Mouse (Mus musculus) MEL (cell line): ENCODE measurements at regions not wholly inside any gene's neighbourhood (a gene's known extent, or its start where the extent isn't known, plus 50 kb on each side); places are given as distances from the start of the nearest gene placed in this dataset.

ENCODE experiments used
- DNase-seq: peaks from one replicate; pipeline ENCODE4 v3.0.0; 2011; ENCODE audit warnings: low read depth, low spot score
- H3K27ac ChIP-seq: 2 replicates; pipeline ENCODE4 v1.5.1; 2012; ENCODE audit warnings: low read depth, mild to moderate bottlenecking, control low read depth, low read length, moderate library complexity; ENCODE audit not compliant: control insufficient read depth
- H3K27me3 ChIP-seq, 2 experiments: fragments of 150-350 bp in 1 of 2; sonication (generic) in 1 of 2; 2 replicates each; pipeline ENCODE4 v1.6.1; 2012; ENCODE audit warnings: low read length in 2 of 2, mild to moderate bottlenecking in 2 of 2, improper control_type of control experiment in 1 of 2, moderate library complexity in 1 of 2; ENCODE audit not compliant: insufficient read depth in 2 of 2, control insufficient read depth in 1 of 2
- H3K36me3 ChIP-seq, 2 experiments: 2 replicates each; pipeline ENCODE4 v1.6.1; 2012 to 2014; ENCODE audit warnings: low read length in 2 of 2, improper control_type of control experiment in 1 of 2, inconsistent platforms in 1 of 2, mild to moderate bottlenecking in 1 of 2; ENCODE audit not compliant: insufficient read depth in 2 of 2, control insufficient read depth in 1 of 2
- H3K4me1 ChIP-seq, 2 experiments: fragments of 150-350 bp in 1 of 2; sonication (generic) in 1 of 2; 2 replicates each; pipeline ENCODE4 v1.6.1; 2012; ENCODE audit warnings: low read length in 2 of 2, improper control_type of control experiment in 1 of 2, mild to moderate bottlenecking in 1 of 2; ENCODE audit not compliant: insufficient read depth in 2 of 2, control insufficient read depth in 1 of 2
- H3K4me3 ChIP-seq, 2 experiments: fragments of 150-350 bp in 1 of 2; sonication (generic) in 1 of 2; 2 replicates each; pipeline ENCODE4 v1.5.1; 2012; ENCODE audit warnings: low read depth in 2 of 2, low read length in 2 of 2, mild to moderate bottlenecking in 2 of 2, moderate library complexity in 2 of 2, control low read depth in 1 of 2, improper control_type of control experiment in 1 of 2; ENCODE audit not compliant: control insufficient read depth in 1 of 2, insufficient read depth in 1 of 2
- H3K79me2 ChIP-seq: 2 replicates; pipeline ENCODE4 v1.6.1; 2012; ENCODE audit warnings: mild to moderate bottlenecking, low read length, moderate library complexity; ENCODE audit not compliant: control insufficient read depth, poor library complexity, insufficient read depth
- H3K9ac ChIP-seq: 2 replicates; pipeline ENCODE4 v1.6.1; 2012; ENCODE audit warnings: low read depth, mild to moderate bottlenecking, control low read depth, low read length, moderate library complexity; ENCODE audit not compliant: control insufficient read depth, poor library complexity, severe bottlenecking
- H3K9me3 ChIP-seq: fragments of 150-350 bp; sonication (generic); replicated peaks from 2 replicates; pipeline ENCODE4 v1.6.1; 2012; ENCODE audit warnings: mild to moderate bottlenecking, low read length, improper control_type of control experiment, moderate library complexity; ENCODE audit not compliant: insufficient read depth
- BHLHE40 ChIP-seq: IDR thresholded peaks from 2 replicates; pipeline ENCODE4 v1.6.1; 2012; ENCODE audit warnings: low read depth, mild to moderate bottlenecking, inconsistent platforms, low read length, improper control_type of control experiment, borderline replicate concordance
- CHD1 ChIP-seq: IDR thresholded peaks from 2 replicates; pipeline ENCODE4 v1.6.1; 2012; ENCODE audit warnings: low read depth, mild to moderate bottlenecking, inconsistent platforms, low read length, improper control_type of control experiment
- CHD2 ChIP-seq: IDR thresholded peaks from 2 replicates; pipeline ENCODE4 v1.6.1; 2011; ENCODE audit warnings: low read length, improper control_type of control experiment
- E2F4 ChIP-seq: IDR thresholded peaks from 2 replicates; pipeline ENCODE4 v1.6.1; 2011; ENCODE audit warnings: low read depth, low read length, improper control_type of control experiment, borderline replicate concordance
- EP300 ChIP-seq, 2 experiments: IDR thresholded peaks; 2 replicates each; pipeline ENCODE4 v1.6.1; 2011; ENCODE audit warnings: improper control_type of control experiment in 2 of 2, low read length in 2 of 2, low read depth in 1 of 2, mild to moderate bottlenecking in 1 of 2
- ETS1 ChIP-seq: IDR thresholded peaks from 2 replicates; pipeline ENCODE4 v1.6.1; 2012; ENCODE audit warnings: low read depth, mild to moderate bottlenecking, inconsistent platforms, low read length, improper control_type of control experiment, moderate library complexity
- GATA1 ChIP-seq: IDR thresholded peaks from 2 replicates; pipeline ENCODE4 v1.6.1; 2011; ENCODE audit warnings: low read depth, low read length, improper control_type of control experiment
- HCFC1 ChIP-seq: IDR thresholded peaks from 2 replicates; pipeline ENCODE4 v1.6.1; 2012; ENCODE audit warnings: low read depth, mild to moderate bottlenecking, inconsistent platforms, low read length, improper control_type of control experiment, moderate library complexity
- KAT2A ChIP-seq: conservative IDR thresholded peaks from 2 replicates; pipeline ENCODE4 v1.6.1; 2012; ENCODE audit warnings: low read depth, low read length, improper control_type of control experiment, inconsistent platforms
- MAFK ChIP-seq: IDR thresholded peaks from 2 replicates; pipeline ENCODE4 v1.6.1; 2011; ENCODE audit warnings: low read depth, mild to moderate bottlenecking, low read length, improper control_type of control experiment, borderline replicate concordance
- MAX ChIP-seq: IDR thresholded peaks from 2 replicates; pipeline ENCODE4 v1.6.1; 2011; ENCODE audit warnings: low read length, improper control_type of control experiment
- MEF2A ChIP-seq: IDR thresholded peaks from 2 replicates; pipeline ENCODE4 v1.6.1; 2014; ENCODE audit warnings: low read depth, mild to moderate bottlenecking, inconsistent platforms, low read length, improper control_type of control experiment; ENCODE audit not compliant: poor library complexity, insufficient replicate concordance, severe bottlenecking; ENCODE audit errors: extremely low read depth
- MXI1 ChIP-seq: IDR thresholded peaks from 2 replicates; pipeline ENCODE4 v1.6.1; 2011; ENCODE audit warnings: mild to moderate bottlenecking, low read depth, low read length, improper control_type of control experiment
- MYB ChIP-seq: IDR thresholded peaks from 2 replicates; pipeline ENCODE4 v1.6.1; 2011; ENCODE audit warnings: mild to moderate bottlenecking, low read depth, low read length, improper control_type of control experiment
- MYC ChIP-seq: IDR thresholded peaks from 2 replicates; pipeline ENCODE4 v1.6.1; 2011; ENCODE audit warnings: low read depth, mild to moderate bottlenecking, low read length, improper control_type of control experiment, moderate library complexity
- NELFE ChIP-seq: IDR thresholded peaks from 2 replicates; pipeline ENCODE4 v1.6.1; 2011; ENCODE audit warnings: low read depth, low read length, improper control_type of control experiment
- NRF1 ChIP-seq: IDR thresholded peaks from 2 replicates; pipeline ENCODE4 v1.6.1; 2014; ENCODE audit warnings: low read depth, mild to moderate bottlenecking, inconsistent platforms, low read length, improper control_type of control experiment, moderate library complexity; ENCODE audit not compliant: poor library complexity, insufficient read depth, severe bottlenecking
- POLR2AphosphoS2 ChIP-seq: IDR thresholded peaks from 2 replicates; pipeline ENCODE4 v1.6.1; 2011; ENCODE audit warnings: low read length, improper control_type of control experiment
- POLR2AphosphoS5 ChIP-seq: IDR thresholded peaks from 2 replicates; pipeline ENCODE4 v1.6.1; 2012; ENCODE audit warnings: low read depth, borderline replicate concordance, mild to moderate bottlenecking, inconsistent platforms, low read length, moderate library complexity, mixed read lengths
- RAD21 ChIP-seq: IDR thresholded peaks from 2 replicates; pipeline ENCODE4 v1.6.1; 2011; ENCODE audit warnings: mild to moderate bottlenecking, low read depth, low read length, improper control_type of control experiment
- RCOR1 ChIP-seq: IDR thresholded peaks from 2 replicates; pipeline ENCODE4 v1.6.1; 2012; ENCODE audit warnings: low read depth, mild to moderate bottlenecking, inconsistent platforms, low read length, improper control_type of control experiment
- SMC3 ChIP-seq: IDR thresholded peaks from 2 replicates; pipeline ENCODE4 v1.6.1; 2011; ENCODE audit warnings: low read depth, low read length, improper control_type of control experiment
- TBP ChIP-seq: IDR thresholded peaks from 2 replicates; pipeline ENCODE4 v1.8.0; 2011; ENCODE audit warnings: low read depth, low read length, improper control_type of control experiment
- UBTF ChIP-seq: IDR thresholded peaks from 2 replicates; pipeline ENCODE4 v1.6.1; 2012; ENCODE audit warnings: low read depth, mild to moderate bottlenecking, inconsistent platforms, low read length, improper control_type of control experiment, moderate library complexity, borderline replicate concordance; ENCODE audit not compliant: insufficient read depth
- USF1 ChIP-seq: IDR thresholded peaks from 2 replicates; pipeline ENCODE4 v1.6.1; 2014; ENCODE audit warnings: low read depth, mild to moderate bottlenecking, inconsistent platforms, low read length, improper control_type of control experiment, moderate library complexity
- ZMIZ1 ChIP-seq: IDR thresholded peaks from 2 replicates; pipeline ENCODE4 v1.6.1; 2012; ENCODE audit warnings: low read depth, mild to moderate bottlenecking, inconsistent platforms, low read length, improper control_type of control experiment, moderate library complexity
- ZNF384 ChIP-seq: IDR thresholded peaks from 2 replicates; pipeline ENCODE4 v1.6.1; 2012; ENCODE audit warnings: low read depth, mild to moderate bottlenecking, inconsistent platforms, low read length, improper control_type of control experiment

GRCm38 (mm10) chr14:76702709-76703372 is 146.2 kb upstream of the Serp2 start:
- Histone ChIP-seq H3K79me2 (no peaks in the 10 kb centered on the region), H3K4me1 (no peaks in the 10 kb centered on the region), H3K9me3 (no peaks in the 10 kb centered on the region), H3K27ac (no peak overlapping the region), H3K27me3 (peaks cover 0 to 2% of the 10 kb centered on the region in 2 experiments; a peak in 1 of 4 replicates), H3K9ac (no peak overlapping the region), H3K4me3 (no peak overlapping the region), H3K36me3 (no peaks in the 10 kb centered on the region)
- TF ChIP-seq CHD1 (no peak), ETS1 (no peak), BHLHE40 (no peak), EP300 (IDR thresholded peaks at IDR 0.05; ENCODE audit: low read depth in 1 of 2, low read length in 2 of 2) (no peak), MAFK (no peak), MAX (no peak), CHD2 (no peak), MEF2A (no peak), UBTF (no peak), MYC (no peak), ZMIZ1 (no peak), HCFC1 (no peak), SMC3 (no peak), NELFE (no peak), KAT2A (no peak), RAD21 (no peak)
- DNase-seq = no peak

- no peaks in the 10 kb centered on the region for H3K4me1 ChIP-seq
- H3K4me3 ChIP-seq = no peak overlapping the region
- H3K9me3 ChIP-seq = no peaks in the 10 kb centered on the region
Measured at GRCm38 (mm10) chr14:76701911-76702708, 145.4 kb upstream of the Serp2 start.

More at GRCm38 (mm10) chr14:76701911-76702708, 145.4 kb upstream of the Serp2 start:
- Histone ChIP-seq H3K9ac (no peak overlapping the region), H3K79me2 (no peaks in the 10 kb centered on the region), H3K27me3 (peaks cover 0 to 2% of the 10 kb centered on the region in 2 experiments; a peak in 1 of 4 replicates), H3K36me3 (no peaks in the 10 kb centered on the region), H3K27ac (no peak overlapping the region)
- DNase-seq = no peak
- TF ChIP-seq CHD2 (no peak), MYC (no peak), POLR2AphosphoS5 (no peak), MXI1 (no peak), TBP (no peak), GATA1 (no peak), BHLHE40 (no peak), ZNF384 (no peak), USF1 (no peak), POLR2AphosphoS2 (no peak), MAX (no peak), RCOR1 (no peak), NRF1 (no peak), E2F4 (no peak), MYB (no peak)
